Mouse (Mus musculus) lung, postnatal 0 days (tissue): ENCODE measurements around the gene Ubtf.

Experiments used
- CTCF ChIP-seq: IDR thresholded peaks from 2 replicates; pipeline ENCODE4 v1.5.1; 2016; ENCODE audit warnings: antibody characterized with exemption, mild to moderate bottlenecking
- EP300 ChIP-seq: IDR thresholded peaks from 2 replicates; pipeline ENCODE4 v1.6.1; 2016; ENCODE audit warnings: antibody characterized with exemption, mild to moderate bottlenecking, control low read depth

DNA sequence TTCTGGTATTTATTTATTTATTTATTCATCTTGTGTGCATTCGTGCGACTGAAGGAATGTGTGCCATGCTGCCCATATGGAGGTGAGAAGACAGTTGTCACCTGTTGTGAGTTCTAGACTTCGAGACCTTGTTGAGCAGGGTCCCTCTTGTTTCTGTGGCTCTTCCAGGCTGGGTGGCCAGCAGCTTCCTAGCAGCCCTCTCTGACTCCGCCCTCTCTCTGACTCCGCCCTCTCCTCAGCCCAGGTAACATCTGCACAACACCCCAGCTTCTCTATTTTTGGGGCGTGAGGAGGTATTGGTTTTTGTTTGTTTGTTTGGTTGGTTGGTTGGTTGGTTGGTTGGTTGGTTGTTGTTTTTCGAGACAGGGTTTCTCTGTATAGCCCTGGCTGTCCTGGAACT, 8.3 kb upstream of the Ubtf start:
- TF ChIP-seq CTCF (no peak), EP300 (no peak)
